Mouse (Mus musculus) right cerebral cortex, postnatal 4 days (tissue): ENCODE data around the gene Flii.

Experiments used
- DNase-seq: peaks from one replicate; pipeline ENCODE4 v3.0.0-alpha.2; 2022

Gene Flii

GRCm38 (mm10) chr11:60712639-60713255 lies 14.3 kb downstream of the Flii start:
- peak; percentile 4 for DNase-seq

- no peak for DNase-seq
Observed at GRCm38 (mm10) chr11:60712040-60712439, 15.0 kb downstream of the Flii start.

GRCm38 (mm10) chr11:60711218-60711617 lies 15.8 kb downstream of the Flii start:
- DNase-seq = peak; percentile 4

- no peak for DNase-seq
Observed at GRCm38 (mm10) chr11:60709481-60710465, 17.3 kb downstream of the Flii start.

GRCm38 (mm10) chr11:60708631-60709030 lies 18.4 kb downstream of the Flii start:
- no peak for DNase-seq

- peak; percentile 3 for DNase-seq
Observed at GRCm38 (mm10) chr11:60707672-60708071, 19.4 kb downstream of the Flii start.

- no peak for DNase-seq
Observed at GRCm38 (mm10) chr11:60706696-60707480, 20.2 kb downstream of the Flii start.

GRCm38 (mm10) chr11:60706076-60706475 lies 21.0 kb downstream of the Flii start:
- DNase-seq = no peak

- DNase-seq = peak; percentile 2
Observed at GRCm38 (mm10) chr11:60705255-60705654, 21.8 kb downstream of the Flii start.

- DNase-seq = no peak
Observed at GRCm38 (mm10) chr11:60704023-60704880, 22.8 kb downstream of the Flii start.

- peak; percentile 81 for DNase-seq
Observed at GRCm38 (mm10) chr11:60703131-60703530, 23.9 kb downstream of the Flii start.

- DNase-seq = peak; percentile 13
Observed at GRCm38 (mm10) chr11:60701611-60702010, 25.5 kb downstream of the Flii start.

- peak; percentile 3 for DNase-seq
Observed at GRCm38 (mm10) chr11:60700320-60701185, 26.5 kb downstream of the Flii start.

GRCm38 (mm10) chr11:60699524-60700075 lies 27.5 kb downstream of the Flii start, which contains the start of gene Llgl1:
Gene Llgl1 (plus strand): TSS chr11:60699723.
- peak; percentile 91 for DNase-seq

GRCm38 (mm10) chr11:60698806-60699523 lies 28.1 kb downstream of the Flii start:
- peak; percentile 60 for DNase-seq

- no peak for DNase-seq
Observed at GRCm38 (mm10) chr11:60697561-60697960, 29.5 kb downstream of the Flii start.

GRCm38 (mm10) chr11:60696165-60696564 lies 30.9 kb downstream of the Flii start:
- DNase-seq = no peak
